Mouse (Mus musculus) lung, adult 2 months (tissue): ENCODE measurements around the gene Zcchc14.

ENCODE experiments used
- CTCF ChIP-seq: fragments of 200-500 bp; IDR thresholded peaks from 2 replicates; pipeline ENCODE4 v1.5.1; 2011; ENCODE audit warnings: mild to moderate bottlenecking, low read length, control low read depth; ENCODE audit not compliant: insufficient read depth
- POLR2A ChIP-seq: fragments of 200-500 bp; IDR thresholded peaks from 2 replicates; pipeline ENCODE4 v1.6.1; 2011; ENCODE audit warnings: low read depth, mild to moderate bottlenecking, control low read depth, low read length, borderline replicate concordance; ENCODE audit errors: extremely low read depth

- no peak for TF ChIP-seq POLR2A
- TF ChIP-seq CTCF: no peak
These were observed 2.8 kb downstream of the Zcchc14 start for GRCm38 (mm10) chr8:121649904-121650303.
